Mouse (Mus musculus) adrenal gland, adult 18-20 months (tissue): ENCODE measurements at regions not wholly inside any gene's neighbourhood (a gene's known extent, or its start where the extent isn't known, plus 50 kb on each side); places are given as distances from the start of the nearest gene placed in this dataset.
"Not testable (repeated sequence)": the region's sequence is repeated elsewhere in the genome, so short reads cannot be mapped to it uniquely, and the experiment has no call there.

ENCODE experiments used
- DNase-seq, 2 experiments: peaks; one replicate each; pipeline ENCODE4 v3.0.0; 2021 to 2022; ENCODE audit warnings: low spot score in 2 of 2

- DNase-seq, result no peak
These were observed 204.9 kb upstream of the Intu start for GRCm38 (mm10) chr3:40325872-40326803.

- DNase-seq, result no peak
These were observed 191.5 kb upstream of the Intu start for GRCm38 (mm10) chr3:40339492-40340030.

GRCm38 (mm10) chr3:40355103-40355502 lies 176.0 kb upstream of the Intu start:
- no peak for DNase-seq

GRCm38 (mm10) chr3:40368421-40368820 lies 162.7 kb upstream of the Intu start:
- no peak for DNase-seq

DNA sequence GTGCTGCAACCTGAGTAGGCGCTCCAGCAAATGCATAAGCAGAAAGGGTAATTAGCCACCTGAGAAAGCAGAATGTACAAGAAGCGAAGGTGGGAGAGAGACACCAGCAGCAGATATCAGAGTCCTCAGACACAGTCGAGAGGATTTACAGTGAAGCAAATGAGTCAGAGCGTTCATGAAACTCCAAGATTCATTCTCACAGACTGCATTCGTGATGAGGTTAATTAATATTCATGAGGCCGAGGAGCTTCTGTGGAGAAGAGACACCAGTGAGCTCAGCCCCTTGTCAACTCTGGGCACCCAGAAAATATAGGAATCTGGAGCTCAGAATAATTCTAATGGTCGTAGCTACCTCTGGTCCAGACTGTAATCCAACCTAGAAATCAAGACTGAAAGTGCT lies 159.7 kb upstream of the Intu start:
- DNase-seq, result no peak

GRCm38 (mm10) chr3:40376220-40376619 lies 154.9 kb upstream of the Intu start:
- not testable (repeated sequence) for DNase-seq

DNA sequence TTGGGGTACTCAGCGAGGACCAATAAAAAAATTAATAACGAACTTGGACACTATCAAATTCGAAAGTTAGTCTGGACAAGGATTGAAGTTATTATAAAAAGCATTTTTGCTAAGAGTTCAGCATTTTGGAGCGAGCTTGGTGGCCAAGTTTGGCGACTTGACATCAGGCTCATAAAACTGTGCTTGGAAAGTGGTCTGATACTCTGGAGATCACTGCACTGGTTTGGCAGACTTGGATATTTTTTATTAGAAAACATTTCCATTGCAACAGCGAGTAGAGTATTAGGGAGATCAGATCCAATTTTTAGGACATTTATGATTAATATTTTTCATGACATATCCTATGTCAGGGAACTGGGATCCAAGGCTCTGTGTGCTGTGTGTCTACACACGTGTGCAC lies 153.7 kb upstream of the Intu start:
- no peak for DNase-seq

GRCm38 (mm10) chr3:40379063-40379462 lies 152.0 kb upstream of the Intu start:
- no peak for DNase-seq

DNA sequence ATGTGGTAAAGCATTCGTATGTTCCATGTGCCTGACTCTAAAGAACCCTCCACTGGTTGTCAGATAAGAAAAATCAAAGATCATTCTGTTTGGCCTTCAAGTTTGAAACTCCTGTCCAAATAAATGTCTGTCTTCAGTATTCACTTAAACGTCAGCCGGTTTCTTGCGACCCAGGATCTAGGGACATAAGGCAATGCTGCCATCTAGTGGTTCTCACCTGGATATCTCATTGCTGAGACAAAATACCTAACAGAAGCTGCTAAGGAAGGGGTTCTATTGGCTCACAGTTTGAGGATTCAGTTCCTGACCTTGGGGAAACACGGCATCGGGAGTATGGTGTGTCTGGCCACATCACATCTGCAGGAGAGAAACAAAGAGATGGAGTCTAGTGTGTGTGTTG lies 139.5 kb upstream of the Intu start:
- peak in 1 of 2 experiments; percentile 23 for DNase-seq

DNA sequence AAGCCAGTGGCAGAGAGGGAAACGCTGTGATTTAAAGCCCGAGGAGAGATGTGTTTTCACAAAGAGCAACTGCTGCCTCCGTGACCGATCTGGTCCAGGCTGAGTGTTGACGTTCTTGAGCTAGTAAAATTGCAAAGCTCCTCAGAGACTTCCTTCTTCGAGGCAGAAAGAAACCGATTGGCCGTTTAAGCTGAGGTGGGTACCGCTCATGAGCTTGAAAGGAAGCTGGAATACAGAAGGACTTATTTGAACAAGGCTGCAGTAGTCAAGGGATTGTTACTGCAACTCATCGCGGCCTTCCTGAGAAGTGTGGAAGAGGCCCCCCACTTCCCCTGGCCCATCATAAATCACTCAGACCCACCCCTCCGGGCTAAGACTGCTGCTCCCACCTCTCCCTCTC lies 132.9 kb upstream of the Intu start:
- no peak for DNase-seq

DNA sequence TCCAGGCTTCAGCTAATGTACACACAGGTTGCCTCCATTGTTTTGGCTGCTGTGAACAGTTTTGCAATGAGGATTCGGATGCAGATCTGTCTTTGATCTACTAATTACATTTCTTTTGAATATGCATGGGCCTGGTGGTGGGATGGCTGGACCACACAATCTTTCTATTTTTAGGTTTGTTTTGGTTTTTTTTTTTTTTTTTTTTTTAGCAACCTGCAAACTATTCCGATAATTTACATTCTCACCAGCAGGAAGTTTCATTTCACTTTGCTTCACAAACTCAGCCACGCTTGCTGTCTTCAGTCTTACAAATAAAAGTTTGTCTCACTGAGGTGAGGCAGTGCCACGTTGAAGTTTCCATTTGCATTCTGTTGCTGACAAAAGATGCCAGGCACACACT lies 127.7 kb upstream of the Intu start:
- DNase-seq, result no peak

- no peak for DNase-seq
These were observed 125.8 kb upstream of the Intu start for GRCm38 (mm10) chr3:40405095-40405948.

GRCm38 (mm10) chr3:40405949-40406236 lies 125.2 kb upstream of the Intu start:
- no peak for DNase-seq

GRCm38 (mm10) chr3:40408921-40409488 lies 122.1 kb upstream of the Intu start:
- no peak for DNase-seq

GRCm38 (mm10) chr3:40410749-40411310 lies 120.3 kb upstream of the Intu start:
- no peak for DNase-seq

DNA sequence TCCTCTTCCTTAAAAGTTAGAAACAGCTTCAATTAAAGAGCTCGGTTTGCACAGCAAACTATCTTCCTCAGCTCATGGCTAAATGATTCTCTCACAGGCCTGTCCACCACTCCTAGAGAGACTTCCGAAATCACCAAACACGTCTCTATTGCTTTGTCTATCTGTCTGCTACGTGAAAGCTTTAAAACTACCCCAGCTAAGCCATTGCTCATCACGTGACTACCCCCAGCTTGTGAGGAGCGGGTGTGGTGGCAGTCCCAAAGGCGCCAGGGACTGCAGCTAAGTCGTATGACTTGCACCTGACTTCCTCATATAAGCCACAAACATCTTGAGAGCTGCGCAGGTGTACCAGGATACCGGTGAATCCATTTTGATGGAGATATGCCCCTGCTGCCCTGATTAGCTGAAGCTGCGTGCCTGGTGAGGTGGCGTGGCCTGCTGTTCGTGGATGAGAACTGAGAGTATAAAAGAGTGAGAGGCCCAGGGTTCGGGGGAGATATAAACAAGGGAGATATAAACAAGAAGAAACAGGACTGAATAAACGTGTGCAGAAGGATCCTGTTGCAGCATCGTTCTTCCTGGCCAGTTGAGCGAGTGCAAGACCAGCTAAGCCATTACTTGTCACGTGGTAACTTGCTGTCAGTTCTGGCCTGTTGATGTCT lies 105.8 kb upstream of the Intu start:
- not testable (repeated sequence) for DNase-seq

DNA sequence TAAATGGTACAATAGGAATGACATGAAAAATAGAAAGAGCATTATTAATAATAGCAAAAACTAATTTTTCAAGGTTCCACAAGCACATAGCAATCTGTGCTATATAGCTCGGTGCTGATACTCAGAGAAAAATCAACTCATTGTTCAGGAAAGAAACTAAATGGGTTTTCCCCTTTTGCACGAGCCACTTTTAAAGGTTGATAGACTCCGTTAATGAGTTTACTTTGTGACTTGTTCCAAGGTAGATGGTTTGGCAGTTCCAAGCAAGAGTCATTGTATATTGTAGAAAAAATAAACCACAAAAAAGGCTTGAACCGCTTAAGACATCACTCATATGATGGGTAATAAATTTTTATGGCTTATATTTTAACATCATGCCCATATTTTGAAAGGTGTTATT lies 105.0 kb upstream of the Intu start:
- DNase-seq, result no peak

GRCm38 (mm10) chr3:40428021-40428420 lies 103.1 kb upstream of the Intu start:
- no peak for DNase-seq

DNA sequence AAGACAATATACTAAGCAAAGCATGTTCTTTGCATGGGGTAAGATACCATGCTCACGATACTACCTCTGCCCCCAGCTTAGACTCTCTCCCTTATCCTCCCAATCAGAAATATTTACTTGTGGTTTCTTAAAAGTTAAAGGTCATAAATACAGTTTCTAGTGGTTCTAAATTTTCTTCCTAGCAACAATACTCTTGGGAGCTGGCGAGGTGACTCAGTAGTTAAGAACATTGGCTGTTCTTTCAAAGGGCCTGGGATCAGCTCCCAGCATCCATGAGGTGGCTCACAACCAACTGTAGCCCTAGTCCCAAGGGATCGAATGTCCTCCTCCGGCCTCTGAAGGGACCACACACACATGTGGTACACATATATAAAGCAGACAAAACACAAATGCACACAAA lies 92.8 kb upstream of the Intu start:
- DNase-seq, result no peak

DNA sequence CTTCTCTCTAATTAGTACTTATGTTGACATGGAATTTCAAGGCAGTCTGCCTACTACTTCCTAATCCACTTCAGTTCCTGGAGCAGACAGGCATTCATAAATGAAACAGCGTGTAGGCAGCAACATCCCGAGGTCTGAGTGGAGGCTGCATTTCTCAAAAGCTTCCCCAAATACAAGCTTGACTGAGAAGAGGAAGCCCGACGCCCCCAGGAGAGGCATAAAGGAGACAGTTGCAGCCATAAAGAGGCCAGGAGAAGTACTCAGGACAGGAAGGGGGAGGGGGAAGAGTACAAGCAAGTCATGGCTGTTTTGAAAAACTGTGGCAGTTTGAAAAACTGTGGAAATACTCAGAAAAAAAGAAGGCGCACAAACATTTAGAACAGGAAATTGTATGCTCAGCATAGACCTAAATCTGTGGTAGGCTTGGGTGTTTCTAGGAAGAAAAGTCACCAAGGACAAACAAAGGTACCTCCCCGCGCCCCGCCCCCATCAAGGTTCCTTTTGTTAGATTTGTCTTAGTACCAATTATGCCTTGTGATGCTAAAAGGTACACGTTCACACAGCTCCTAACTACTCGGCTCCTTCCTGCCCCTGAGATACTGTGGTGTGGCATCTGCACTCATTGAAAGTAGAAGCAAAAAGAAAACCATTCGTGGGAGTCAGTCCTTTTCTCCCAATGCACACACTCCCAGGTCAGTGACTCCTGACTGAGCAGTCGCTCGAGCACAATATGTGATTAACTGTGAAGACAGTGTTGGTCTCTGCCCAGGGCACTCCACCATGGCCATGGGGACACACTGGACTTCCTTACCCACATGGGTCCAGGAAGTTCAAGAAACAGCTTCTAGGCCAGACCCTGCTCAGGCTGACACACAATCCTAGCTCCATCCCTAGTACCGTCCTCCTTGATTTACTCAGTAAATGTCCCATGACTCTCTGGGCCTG lies 89.7 kb upstream of the Intu start:
- no peak for DNase-seq
